Mouse (Mus musculus) limb, embryonic 14.5 days (tissue): ENCODE results near the gene Atf7. TPM values are rescaled to one million over a fixed set of nuclear protein-coding genes. Genes with fewer than 3 reads are reported as not detected.
"Not testable (repeated sequence)": the region's sequence is repeated elsewhere in the genome, so short reads cannot be mapped to it uniquely, and the experiment has no call there.

Experiments
- ATAC-seq: fragments of 200-750 bp; cut with Nextera tagmentation; 2 replicates; pipeline ENCODE4 v1.8.0; 2017; ENCODE audit warnings: low read depth, moderate number of reproducible peaks, moderate TSS enrichment; ENCODE audit not compliant: low FRiP score
- DNase-seq: peaks from one replicate; pipeline ENCODE4 v3.0.0-alpha.2; 2015; ENCODE audit warnings: low spot score
- H3K27ac ChIP-seq: fragments of 300-500 bp; sonication (generic); replicated peaks from 2 replicates; pipeline ENCODE4 v1.5.1; 2014; ENCODE audit warnings: low read depth, mild to moderate bottlenecking, low read length, moderate library complexity, mixed read lengths
- H3K27me3 ChIP-seq: fragments of 300-500 bp; sonication (generic); 2 replicates; pipeline ENCODE4 v1.6.1; 2014; ENCODE audit warnings: low read length, mixed read lengths; ENCODE audit not compliant: control insufficient read depth, insufficient read depth
- H3K36me3 ChIP-seq: fragments of 300-500 bp; sonication (generic); 2 replicates; pipeline ENCODE4 v1.6.1; 2014; ENCODE audit warnings: mild to moderate bottlenecking, low read length, moderate library complexity, mixed read lengths; ENCODE audit not compliant: control insufficient read depth, insufficient read depth
- H3K4me1 ChIP-seq: fragments of 300-500 bp; sonication (generic); 2 replicates; pipeline ENCODE4 v1.6.1; 2014; ENCODE audit warnings: antibody characterized with exemption, low read length, mixed read lengths; ENCODE audit not compliant: control insufficient read depth, insufficient read depth
- H3K4me2 ChIP-seq: fragments of 300-500 bp; sonication (generic); replicated peaks from 2 replicates; pipeline ENCODE4 v1.6.1; 2014; ENCODE audit warnings: low read depth, mild to moderate bottlenecking, low read length, moderate library complexity; ENCODE audit not compliant: severe bottlenecking
- H3K4me3 ChIP-seq: fragments of 300-500 bp; sonication (generic); replicated peaks from 2 replicates; pipeline ENCODE4 v1.5.1; 2014; ENCODE audit warnings: low read length
- H3K9ac ChIP-seq: fragments of 300-500 bp; sonication (generic); 2 replicates; pipeline ENCODE4 v1.6.1; 2014; ENCODE audit warnings: mild to moderate bottlenecking, low read depth, low read length, moderate library complexity; ENCODE audit not compliant: severe bottlenecking
- H3K9me3 ChIP-seq: fragments of 300-500 bp; sonication (generic); 2 replicates; pipeline ENCODE4 v1.6.1; 2016; ENCODE audit warnings: low read length; ENCODE audit not compliant: control insufficient read depth
- POLR2A ChIP-seq: fragments of 200-500 bp; IDR thresholded peaks from 2 replicates; pipeline ENCODE4 v1.8.0; 2012; ENCODE audit warnings: inconsistent platforms, mild to moderate bottlenecking, moderate library complexity, borderline replicate concordance; ENCODE audit not compliant: insufficient read depth, insufficient read length; ENCODE audit errors: extremely low read depth
- WGBS: fragments of 180-500 bp; shearing (Covaris S2); extraction: QIAGEN DNeasy Blood & Tissue Kit; methylation state at CpG from one replicate; pipeline ENCODE4 v1.1.7; 2014; 5-methylcytosine and 5-hydroxymethylcytosine counted together
- polyA plus RNA-seq, 2 experiments: library from polyadenylated mRNA; depleted of rRNA in 1 of 2; stranded (reverse) in 1 of 2; unstranded in 1 of 2; fragments of >200 nt; fragmentation: Nextera tagmentation in 1 of 2; extraction: Ambion mirVana in 1 of 2; gene quantifications; 2 replicates each; pipeline versions ENCODE4 v1.2.1 to v1.2.3; 2012 to 2014

The Atf7 gene
- polyA plus RNA-seq, 2 experiments = 50.7 to 110 TPM

DNA sequence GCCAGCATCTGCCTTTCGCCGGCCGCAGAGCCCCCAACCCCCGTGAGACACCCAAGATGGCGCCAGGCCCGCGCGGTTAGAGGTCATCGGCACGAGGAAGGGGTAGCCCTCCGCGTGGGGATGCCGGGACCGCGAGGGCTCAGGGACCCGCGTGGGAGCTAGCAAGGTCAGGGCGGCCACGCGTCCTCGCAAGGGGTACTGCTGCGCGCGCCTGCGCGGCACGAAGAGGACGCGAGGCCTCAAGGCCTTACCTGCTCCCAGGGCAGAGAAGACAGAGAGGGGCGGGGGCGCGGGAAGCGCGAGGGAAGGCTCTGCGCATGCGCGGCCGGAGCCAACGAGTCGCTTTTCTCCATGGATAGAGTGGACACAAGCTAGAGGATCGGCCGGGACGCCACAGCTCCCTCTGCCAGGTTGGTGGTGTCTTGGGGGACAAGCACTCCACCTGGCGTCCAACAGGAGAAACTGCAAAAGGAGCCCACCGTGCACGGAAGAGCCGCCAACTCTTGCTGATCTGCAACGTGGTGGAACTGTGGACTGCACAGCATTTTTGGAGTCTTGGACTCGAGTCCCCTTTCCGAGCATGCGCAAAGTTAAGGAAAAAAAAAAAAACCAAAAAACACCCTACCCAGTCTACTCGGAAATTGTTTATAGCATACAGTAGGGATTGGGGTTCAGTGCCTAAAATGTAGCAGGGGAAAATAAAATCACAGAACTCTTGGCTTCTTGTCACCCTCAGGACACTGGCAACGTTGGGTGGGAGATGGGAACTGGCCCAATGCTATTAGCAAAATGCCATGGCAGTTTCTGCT lies 45.7 kb upstream of the Atf7 start:
- WGBS = under 1% methylated on average over 51 of the region's 53 CpGs
- H3K4me1 ChIP-seq = peaks cover 28% of the 10 kb centered on the region
- peak overlapping the region; percentile 89 for H3K4me2 ChIP-seq
- ATAC-seq (peak; percentile 88), DNase-seq (peak; percentile 98)
- no peaks in the 10 kb centered on the region for H3K9me3 ChIP-seq
- H3K27ac ChIP-seq = peak overlapping the region; percentile 100
- TF ChIP-seq POLR2A = peak; percentile 96
- H3K4me3 ChIP-seq = peak overlapping the region; percentile 78
- no peaks in the 10 kb centered on the region for H3K27me3 ChIP-seq
- H3K9ac ChIP-seq = peak overlapping the region; percentile 97
- H3K36me3 ChIP-seq = peaks cover 28% of the 10 kb centered on the region

DNA sequence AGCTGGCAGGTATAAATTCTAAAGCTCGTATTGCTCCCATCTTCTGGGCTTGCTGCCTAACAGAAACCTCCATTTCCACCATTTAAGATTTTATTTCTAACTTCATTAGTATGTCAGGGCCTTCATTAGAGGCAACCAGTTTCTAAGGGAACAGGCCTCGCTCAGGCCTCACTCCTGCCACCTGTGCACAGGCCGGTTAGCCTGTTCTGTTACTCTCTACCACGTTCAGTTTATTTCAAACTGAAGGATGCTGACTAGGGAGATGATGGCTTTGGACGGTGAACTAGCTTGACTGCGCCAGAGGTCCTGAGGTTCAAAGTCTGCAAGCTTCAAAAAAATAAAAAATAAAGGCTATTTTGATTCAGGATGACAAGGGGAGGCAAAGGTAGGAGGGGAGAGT lies 45.0 kb upstream of the Atf7 start:
- ATAC-seq (no peak), DNase-seq (no peak)
- H3K27ac ChIP-seq = peak overlapping the region; percentile 90
- peaks cover 34% of the 10 kb centered on the region for H3K36me3 ChIP-seq
- H3K4me1 ChIP-seq = peaks cover 28% of the 10 kb centered on the region
- H3K27me3 ChIP-seq = no peaks in the 10 kb centered on the region
- peak overlapping the region; percentile 89 for H3K4me2 ChIP-seq
- no peaks in the 10 kb centered on the region for H3K9me3 ChIP-seq
- no peak for TF ChIP-seq POLR2A
- WGBS = 7% methylated on average over 6 of the region's 6 CpGs
- H3K9ac ChIP-seq = peak overlapping the region; percentile 97
- H3K4me3 ChIP-seq = peak overlapping the region; percentile 78

DNA sequence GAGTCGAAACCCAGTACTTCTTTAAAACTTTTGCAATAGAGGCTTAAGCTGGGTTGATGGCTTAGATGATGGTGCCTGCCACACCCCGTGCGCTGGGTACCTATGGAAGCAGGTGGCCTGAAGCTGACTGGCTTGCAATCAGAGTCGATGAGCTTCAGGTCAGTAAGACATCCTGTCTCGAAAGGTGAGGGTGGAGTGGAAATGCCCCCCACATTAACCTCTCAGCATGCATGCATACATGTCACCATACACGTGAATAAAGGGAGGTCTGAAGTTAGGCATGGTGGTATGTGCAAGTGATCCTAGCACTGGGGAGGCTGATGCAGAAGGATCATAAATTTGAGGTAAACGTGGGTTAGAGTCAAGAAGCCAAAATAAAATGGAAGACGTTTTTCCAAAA lies 44.3 kb upstream of the Atf7 start:
- 76% methylated on average over 8 of the region's 8 CpGs for WGBS
- peak overlapping the region; percentile 78 for H3K4me3 ChIP-seq
- no peak overlapping the region for H3K9ac ChIP-seq
- ATAC-seq (no peak), DNase-seq (no peak)
- no peaks in the 10 kb centered on the region for H3K9me3 ChIP-seq
- H3K36me3 ChIP-seq = peaks cover 41% of the 10 kb centered on the region
- TF ChIP-seq POLR2A = no peak
- no peak overlapping the region for H3K27ac ChIP-seq
- H3K4me2 ChIP-seq = peak overlapping the region; percentile 89
- no peaks in the 10 kb centered on the region for H3K27me3 ChIP-seq
- peaks cover 28% of the 10 kb centered on the region for H3K4me1 ChIP-seq

DNA sequence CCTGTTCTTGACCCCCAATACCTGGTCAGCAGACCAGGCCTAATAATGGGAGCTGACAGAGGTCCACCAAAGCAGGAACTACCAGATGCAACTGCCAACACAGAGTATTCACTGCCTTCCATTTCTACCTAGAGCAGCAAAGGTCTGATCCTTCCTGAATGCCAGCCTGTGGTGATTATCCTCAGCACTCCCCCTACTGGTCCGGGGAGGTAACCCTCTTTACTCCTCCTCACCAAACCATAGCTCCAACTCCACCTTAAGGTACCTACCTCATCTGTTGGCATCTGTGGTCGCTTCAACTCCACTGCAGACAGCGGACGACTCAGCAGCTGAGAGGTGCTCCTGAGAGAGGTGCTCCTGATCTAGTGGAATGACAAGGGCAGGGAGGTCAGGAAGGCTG lies 40.2 kb upstream of the Atf7 start:
- DNase-seq = peak; percentile 63
- Histone ChIP-seq H3K9me3 (no peaks in the 10 kb centered on the region), H3K9ac (no peak overlapping the region), H3K4me2 (no peak overlapping the region), H3K4me3 (no peak overlapping the region), H3K27ac (no peak overlapping the region), H3K27me3 (no peaks in the 10 kb centered on the region), H3K4me1 (peaks cover 8% of the 10 kb centered on the region), H3K36me3 (peaks cover 76% of the 10 kb centered on the region)
- no peak for TF ChIP-seq POLR2A
- WGBS = 58% methylated on average over 4 of the region's 4 CpGs
- no peak for ATAC-seq

DNA sequence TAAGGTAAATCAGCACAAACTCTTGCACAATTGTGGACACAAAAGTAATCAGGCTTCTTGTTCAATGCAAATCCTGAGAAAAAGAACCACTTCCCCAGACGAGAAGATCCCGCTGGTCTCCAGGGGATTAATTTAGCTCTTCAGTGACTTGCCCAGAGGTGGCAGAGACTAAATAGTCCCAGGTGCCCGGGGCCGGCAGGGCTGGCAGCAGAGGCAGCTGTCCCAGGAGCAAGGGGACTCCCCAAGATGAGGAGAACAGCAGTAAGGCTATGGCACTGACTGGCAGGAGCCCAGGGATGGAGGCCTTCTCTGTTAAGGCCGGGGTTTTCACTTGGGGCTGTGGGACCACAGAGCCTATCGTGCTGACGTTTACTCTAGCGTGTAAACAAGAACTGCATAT lies 38.6 kb upstream of the Atf7 start:
- Histone ChIP-seq H3K4me1 (peaks cover 5% of the 10 kb centered on the region; the same call in 1 of the 2 replicates), H3K9ac (no peak overlapping the region), H3K9me3 (no peaks in the 10 kb centered on the region), H3K4me3 (no peak overlapping the region), H3K4me2 (no peak overlapping the region), H3K27ac (no peak overlapping the region), H3K36me3 (peaks cover 82% of the 10 kb centered on the region), H3K27me3 (no peaks in the 10 kb centered on the region)
- DNase-seq (no peak), ATAC-seq (no peak)
- TF ChIP-seq POLR2A = no peak
- 88% methylated on average over 8 of the region's 8 CpGs for WGBS

DNA sequence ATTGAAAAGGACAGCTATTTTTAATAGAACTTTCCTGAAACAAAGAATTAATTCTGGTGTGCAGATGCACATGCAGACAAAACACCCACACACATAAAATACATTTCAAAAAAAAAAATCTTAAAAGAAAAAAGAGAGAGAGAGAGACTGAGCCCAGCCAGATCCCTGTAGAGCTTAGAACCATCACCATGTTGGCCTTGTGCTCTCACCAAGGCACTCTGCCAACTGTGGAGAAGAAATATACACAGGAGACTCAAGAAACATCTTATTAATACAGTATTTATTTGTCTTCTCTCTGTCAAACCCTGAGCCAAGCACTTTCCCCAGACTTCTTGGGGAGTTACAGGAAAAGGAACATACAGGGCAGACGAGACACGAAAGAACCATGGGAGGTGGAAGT lies 37.3 kb upstream of the Atf7 start:
- Histone ChIP-seq H3K36me3 (peaks cover 71% of the 10 kb centered on the region), H3K4me1 (peaks cover 13% of the 10 kb centered on the region)
- not testable (repeated sequence) for H3K4me2 ChIP-seq, H3K9me3 ChIP-seq, H3K9ac ChIP-seq, H3K27me3 ChIP-seq, DNase-seq, H3K27ac ChIP-seq, ATAC-seq, H3K4me3 ChIP-seq
- WGBS = no CpG with 5 or more reads among the region's 2 CpGs
